Mouse (Mus musculus): ENCODE measurements around the gene Zfp575. TPM values are rescaled to one million over a fixed set of nuclear protein-coding genes. Genes with fewer than 3 reads are reported as not detected.
A peak's percentile ranks its signal among the peaks of the same experiment; 100 is the strongest.

Zfp575 gene
- total RNA-seq, 1 experiment from 2014 or later = 0.39 TPM

- peak; percentile 97 for DNase-seq
Observed at GRCm38 (mm10) chr7:24600941-24601597, 13.6 kb upstream of the Zfp575 start.

DNA sequence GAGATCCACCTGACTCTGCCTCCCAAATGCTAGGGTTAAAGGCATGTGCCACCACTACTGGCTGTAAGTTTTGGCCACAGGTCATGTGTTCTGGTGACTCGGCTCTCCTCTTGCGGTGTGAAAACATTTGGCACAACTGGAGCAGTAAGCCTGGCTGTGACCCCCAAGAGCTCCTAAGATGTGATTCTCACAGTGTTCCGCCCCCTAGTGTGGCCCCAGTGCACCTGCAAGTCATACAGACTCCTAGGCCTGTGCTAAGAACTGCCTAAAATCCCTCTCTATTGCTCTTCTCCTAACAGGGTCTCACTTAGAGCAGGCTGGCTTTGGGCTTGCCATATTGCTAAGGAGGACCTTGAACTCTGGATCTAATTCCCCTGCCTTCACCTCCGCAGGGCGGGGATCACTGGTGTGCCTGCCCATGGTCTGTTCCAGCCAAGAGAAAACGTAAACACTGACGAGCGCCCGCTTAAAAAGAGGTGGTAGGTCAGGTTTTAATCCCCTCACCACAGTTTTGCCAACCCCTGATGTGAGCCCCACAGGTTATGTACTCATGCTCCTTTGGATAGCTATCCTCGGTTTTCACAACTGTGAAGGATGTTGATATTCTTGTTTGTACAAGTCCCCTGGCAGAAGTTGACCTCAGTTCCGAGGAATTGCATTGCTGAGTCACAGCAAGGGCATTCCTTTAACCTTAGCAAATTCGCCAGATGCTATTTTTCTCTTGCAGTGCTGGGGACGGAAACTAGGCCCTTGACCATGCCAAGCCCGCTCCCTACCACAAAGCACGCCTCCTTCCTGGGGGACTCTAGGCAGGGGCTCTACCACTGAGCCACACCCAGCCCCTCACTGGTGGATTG, 12.0 kb upstream of the Zfp575 start:
- DNase-seq = no peak

DNA sequence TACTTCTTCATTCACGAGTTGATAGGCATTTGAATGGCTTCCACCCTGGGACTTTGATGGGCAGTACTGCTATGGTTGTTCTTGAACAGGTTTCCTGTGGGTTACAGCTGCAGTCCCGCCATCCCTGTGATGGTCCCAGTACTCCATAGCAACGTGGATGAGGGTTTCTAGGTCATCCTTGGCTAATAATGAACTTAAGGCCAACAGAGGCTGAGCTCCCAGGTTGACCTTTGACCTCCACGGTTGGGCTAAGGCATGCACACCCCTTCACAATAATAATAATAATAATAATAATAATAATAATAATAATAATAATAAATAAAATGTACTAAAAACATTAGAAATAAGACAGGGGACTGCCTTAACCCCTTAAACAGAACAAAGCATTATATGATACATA, 10.7 kb upstream of the Zfp575 start:
- DNase-seq = no peak

- no peak for DNase-seq
Observed at GRCm38 (mm10) chr7:24595464-24595863, 8.0 kb upstream of the Zfp575 start.

- no peak for DNase-seq
Observed at GRCm38 (mm10) chr7:24594309-24594803, 6.9 kb upstream of the Zfp575 start.

DNA sequence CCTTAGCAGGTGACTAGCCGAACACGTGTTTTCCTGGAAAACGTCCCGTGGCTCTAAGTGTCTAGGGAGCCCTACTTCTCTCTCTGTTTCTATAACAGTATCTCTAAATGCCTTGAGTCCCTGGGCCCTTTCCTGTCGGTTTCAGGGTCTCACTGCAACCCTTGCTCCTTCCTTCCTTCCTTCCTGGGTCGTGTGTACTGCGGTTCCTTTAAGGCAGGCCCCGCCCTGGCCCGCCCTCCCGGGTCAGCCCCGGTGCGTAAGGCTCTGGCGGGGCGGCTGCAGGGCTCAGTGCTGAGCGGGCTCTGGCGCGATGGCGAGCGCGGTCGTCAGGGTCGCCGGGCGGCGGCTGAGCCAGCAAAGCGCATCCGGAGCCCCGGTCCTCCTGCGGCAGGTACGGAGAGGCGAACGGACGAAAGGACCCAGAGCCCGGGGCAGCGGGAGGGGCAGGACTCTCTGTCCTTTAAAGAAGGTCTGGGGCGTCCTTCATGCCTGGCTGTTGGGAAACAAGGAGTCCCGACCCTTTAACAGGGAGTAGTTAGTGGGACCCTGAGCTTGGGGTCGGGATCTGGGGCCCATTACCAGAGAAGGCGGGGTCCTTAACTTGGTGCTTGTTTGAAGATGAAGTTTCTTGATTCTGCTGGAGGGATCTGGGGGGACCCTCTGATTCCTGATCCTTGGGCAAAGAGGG, 6.3 kb upstream of the Zfp575 start:
- DNase-seq = peak; percentile 83

DNA sequence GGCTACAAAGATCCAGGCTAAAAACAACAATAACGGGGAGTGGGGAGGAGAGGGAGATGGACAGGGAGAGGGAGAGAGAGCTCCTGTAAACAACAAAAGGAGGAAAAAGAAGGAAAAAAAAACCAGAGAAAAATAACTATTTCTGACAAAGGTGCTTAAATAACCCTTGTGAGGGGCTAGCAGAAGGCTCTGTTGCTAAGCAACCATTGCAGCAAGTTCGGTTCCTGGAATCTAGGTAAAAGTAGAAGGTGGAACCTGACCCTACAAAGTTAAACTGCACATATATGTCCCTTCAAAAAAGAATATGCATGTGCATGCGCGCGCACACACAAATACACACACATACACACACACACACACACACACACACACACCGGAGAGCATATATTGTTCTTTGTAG, 5.3 kb upstream of the Zfp575 start:
- no peak for DNase-seq

GRCm38 (mm10) chr7:24592163-24592562, 4.7 kb upstream of the Zfp575 start:
- DNase-seq = no peak

DNA sequence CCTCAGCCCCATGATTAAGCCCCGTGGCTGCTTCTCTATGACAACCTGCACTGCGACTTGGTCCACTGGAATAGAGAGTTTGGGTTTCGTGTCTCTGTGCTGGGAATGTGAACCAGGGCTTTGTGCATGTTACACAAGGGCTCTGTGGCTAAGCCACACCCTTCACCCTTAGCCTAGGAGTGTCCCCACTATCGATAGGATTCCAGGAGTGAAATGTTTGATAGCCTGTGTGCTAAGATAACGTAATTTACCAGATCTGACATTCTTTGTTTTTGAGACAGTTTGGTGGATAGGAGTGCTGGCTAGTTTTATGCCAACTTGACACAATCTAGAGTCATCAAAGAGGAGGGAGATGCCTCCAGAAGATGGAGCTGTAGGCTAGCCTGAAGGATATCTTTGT, 4.3 kb upstream of the Zfp575 start:
- no peak for DNase-seq

DNA sequence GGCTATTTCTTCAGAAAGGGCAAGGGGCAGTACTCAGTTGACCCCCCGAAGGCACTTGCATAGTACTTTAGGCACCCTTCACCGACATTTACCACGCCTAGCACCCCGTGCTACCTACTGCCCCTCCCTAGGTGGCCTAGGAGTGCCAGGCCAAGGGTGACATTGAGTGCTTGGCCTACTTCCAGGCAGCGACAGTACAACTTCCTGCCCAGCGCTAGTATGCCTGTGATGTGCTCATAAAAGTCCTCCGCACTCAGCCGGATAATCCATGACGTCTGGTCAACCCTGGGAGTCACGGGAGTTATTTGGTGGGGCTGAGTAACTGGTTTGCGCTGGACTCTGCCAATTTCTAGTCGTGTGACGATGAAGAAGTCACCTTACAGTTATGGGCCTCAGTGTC, 895 bp upstream of the Zfp575 start:
- peak; percentile 58 for DNase-seq

GRCm38 (mm10) chr7:24586828-24587227, 613 bp downstream of the Zfp575 start:
- DNase-seq = no peak

GRCm38 (mm10) chr7:24585995-24586394, 1.4 kb downstream of the Zfp575 start:
- no peak for DNase-seq

GRCm38 (mm10) chr7:24584876-24585275, 2.6 kb downstream of the Zfp575 start:
- no peak for DNase-seq

- DNase-seq = no peak
Observed at GRCm38 (mm10) chr7:24577811-24578210, 9.6 kb downstream of the Zfp575 start.

DNA sequence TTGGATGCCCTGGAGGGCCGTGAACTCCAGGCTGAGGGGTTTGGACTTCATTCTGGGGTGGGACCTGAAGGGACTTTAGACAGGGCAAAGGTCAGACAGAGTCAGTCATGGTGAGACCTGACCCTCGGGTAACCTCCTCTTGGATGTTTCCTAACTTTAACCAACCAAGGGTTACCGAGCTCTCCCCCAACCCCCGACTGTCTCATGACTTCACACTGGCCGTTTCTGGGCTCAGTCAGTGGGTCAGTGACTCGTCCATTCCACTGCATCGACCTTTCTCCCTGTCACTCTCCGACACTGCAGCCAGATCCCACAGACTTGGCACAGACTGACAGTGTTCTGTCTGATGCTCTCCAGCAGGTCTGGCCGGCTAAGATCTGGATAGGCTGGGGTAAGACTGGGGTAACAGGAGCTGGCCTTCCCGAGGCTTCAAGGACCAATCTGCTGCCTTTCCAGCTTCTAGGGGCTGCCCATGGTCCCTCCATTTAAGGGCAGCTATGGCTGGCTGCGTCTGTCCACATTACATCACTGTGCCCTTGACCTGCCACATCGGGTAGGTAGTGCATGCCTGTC, 13.1 kb downstream of the Zfp575 start:
- DNase-seq = no peak

DNA sequence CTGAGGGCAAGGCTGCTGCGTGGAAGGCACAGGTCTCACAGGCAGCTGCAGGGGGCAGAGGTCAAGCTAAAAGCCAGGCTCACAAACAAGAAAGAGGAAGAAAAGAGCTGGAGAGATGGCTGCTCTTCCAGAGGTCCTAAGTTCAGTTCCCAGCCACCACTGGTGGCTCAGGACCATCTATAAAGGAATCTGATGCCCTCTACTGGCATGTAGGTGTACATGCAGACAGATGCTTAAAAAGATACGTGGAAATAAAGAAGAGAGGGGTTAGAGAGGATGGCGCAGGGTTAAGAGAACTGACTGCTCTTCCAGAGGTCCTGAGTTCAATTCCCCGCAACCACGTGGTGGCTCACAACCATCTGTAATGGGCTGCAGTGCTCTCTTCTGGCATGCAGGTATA, 15.0 kb downstream of the Zfp575 start:
- no peak for DNase-seq

DNA sequence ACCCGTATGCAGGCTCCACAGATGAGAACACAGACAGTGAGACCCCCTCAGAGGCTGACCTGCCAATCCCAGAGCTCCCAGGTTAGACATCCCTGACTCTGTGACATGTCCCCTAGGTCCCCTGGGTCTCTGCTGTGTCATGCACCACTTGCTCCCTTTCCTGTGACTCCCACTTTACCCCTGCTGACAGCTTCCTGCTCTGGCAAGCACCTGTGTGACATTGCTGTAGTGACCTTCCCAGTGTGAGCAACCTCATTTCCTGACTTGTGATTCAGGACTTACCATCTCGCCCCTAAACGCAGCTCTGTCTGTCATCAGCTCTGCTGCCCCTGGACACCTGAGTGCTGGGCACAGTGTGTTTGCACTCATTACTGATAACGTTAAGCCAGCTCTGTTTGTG, 16.4 kb downstream of the Zfp575 start:
- DNase-seq = no peak

GRCm38 (mm10) chr7:24568512-24568911, 18.9 kb downstream of the Zfp575 start:
- DNase-seq = no peak

- no peak for DNase-seq
Observed at GRCm38 (mm10) chr7:24566206-24566605, 21.2 kb downstream of the Zfp575 start.

DNA sequence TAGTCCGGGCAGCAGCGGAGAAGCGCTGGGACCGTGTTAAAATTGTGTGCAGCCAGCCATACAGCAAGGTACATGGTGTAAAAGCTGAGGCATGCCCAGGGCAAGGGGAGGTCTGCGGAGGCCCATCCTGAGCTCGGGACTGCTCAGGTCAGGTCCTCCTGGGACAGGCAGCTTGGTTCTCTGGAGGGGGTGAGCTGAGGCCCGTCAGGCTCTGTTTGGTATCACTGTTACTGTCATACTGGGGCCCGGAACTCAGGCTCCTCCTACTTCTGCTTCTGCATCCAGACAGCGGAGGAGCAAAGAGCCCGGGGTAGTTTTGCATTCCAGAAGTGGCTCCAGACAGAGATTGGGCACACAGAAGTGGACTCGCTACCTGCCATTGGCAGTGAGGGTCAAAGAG, 21.8 kb downstream of the Zfp575 start:
- no peak for DNase-seq

GRCm38 (mm10) chr7:24564607-24565265, 22.7 kb downstream of the Zfp575 start:
- DNase-seq = peak; percentile 71

DNA sequence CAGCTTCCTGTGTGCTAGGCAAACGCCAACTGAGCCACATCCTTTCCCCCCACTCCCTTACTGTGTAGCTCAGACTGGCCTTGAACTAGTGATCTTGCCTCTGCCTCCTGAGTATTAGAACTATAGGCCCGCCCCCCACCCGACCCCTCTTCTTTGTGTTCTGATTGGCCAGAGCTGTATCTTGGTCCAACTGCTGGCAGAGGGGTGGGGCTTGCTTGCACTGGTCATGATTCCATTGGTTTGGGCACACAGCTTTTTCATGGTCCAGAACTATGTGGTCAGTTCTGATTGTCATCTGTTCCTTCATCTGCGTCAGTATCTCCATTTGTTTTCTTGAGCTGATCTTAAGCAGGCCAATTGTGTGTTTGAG, 23.6 kb downstream of the Zfp575 start:
- no peak for DNase-seq
